ENCODE assay signal across 9 mouse cellular contexts in the genomic region with DNA sequence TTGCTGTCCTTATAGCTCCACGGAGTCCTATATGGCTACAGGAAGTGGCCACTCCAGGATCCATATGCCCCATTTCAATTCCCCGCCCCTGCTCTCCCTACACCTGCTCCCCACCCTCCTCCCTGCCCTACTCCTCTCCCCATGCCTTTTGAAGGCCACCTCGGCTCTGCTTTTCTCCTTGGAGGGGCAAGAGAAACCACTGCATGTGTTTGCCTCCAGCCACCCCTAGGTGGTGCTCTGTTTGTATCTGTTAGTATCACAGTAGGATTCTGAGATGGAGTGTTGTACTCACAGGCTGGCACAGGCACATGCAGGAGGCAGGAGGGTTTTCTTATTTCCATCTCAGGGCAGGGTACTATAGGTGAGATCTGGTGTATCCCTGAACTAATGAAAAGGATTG.
DNase-seq lines count a peak whose midpoint lies in the region; ATAC-seq and TF ChIP-seq lines count a peak whose summit lies in the region.
"Had no signal": no experiment of that assay in that cellular context is flagged by ENCODE, and none has a peak within 500 bp of the region (broad histone marks: within the 10 kb centered on the region; RNA-seq: fewer than 3 reads in every experiment).

No protein-coding gene starts in this region.

- no peak overlapping the region for H3K27ac ChIP-seq in MEL (ENCODE audit: control insufficient read depth, low read depth, low read length)
- no peak overlapping the region for H3K27ac ChIP-seq in lung, postnatal 0 days (ENCODE audit: low read length)
- H3K27ac ChIP-seq in intestine, embryonic 16.5 days (ENCODE audit: low read length) = no peak overlapping the region
- H3K27ac ChIP-seq: midbrain, embryonic 12.5 days had no signal

- no peak for TF ChIP-seq POLR2A in MEL (IDR thresholded peaks at IDR 0.05; ENCODE audit: control insufficient read depth in 1 of 2, insufficient read depth in 1 of 2, low read depth in 1 of 2, low read length in 2 of 2, poor library complexity in 1 of 2)

- peak; percentile 58 to 76 (median 61) for TF ChIP-seq CTCF in MEL (IDR thresholded peaks at IDR 0.05 in 2 of 3, conservative IDR thresholded peaks at IDR 0.05 in 1 of 3; ENCODE audit: control insufficient read depth in 1 of 3, insufficient read depth in 1 of 3, low read depth in 2 of 3, low read length in 3 of 3, poor library complexity in 1 of 3, severe bottlenecking in 1 of 3)
- TF ChIP-seq CTCF in lung, postnatal 0 days (IDR thresholded peaks at IDR 0.05) = peak; percentile 75

- ATAC-seq in lung, postnatal 0 days = no peak
- ATAC-seq in intestine, embryonic 16.5 days = no peak

- no peaks in the 10 kb centered on the region for H3K79me2 ChIP-seq in MEL (ENCODE audit: control insufficient read depth, insufficient read depth, low read length, poor library complexity)

- peaks cover 0 to 2% of the 10 kb centered on the region in 2 experiments; a peak in 2 of 4 replicates for H3K27me3 ChIP-seq in MEL (ENCODE audit: control insufficient read depth in 1 of 2, insufficient read depth in 2 of 2, low read length in 2 of 2)
- no peaks in the 10 kb centered on the region for H3K27me3 ChIP-seq in lung, postnatal 0 days (replicated peaks; ENCODE audit: insufficient read depth, low read length)
- H3K27me3 ChIP-seq in intestine, embryonic 16.5 days (replicated peaks; ENCODE audit: control insufficient read depth, insufficient read depth, low read length) = no peaks in the 10 kb centered on the region
- H3K27me3 ChIP-seq: midbrain, embryonic 12.5 days had no signal

- H3K36me3 ChIP-seq in MEL (ENCODE audit: control insufficient read depth in 1 of 2, insufficient read depth in 2 of 2, low read length in 2 of 2) = no peaks in the 10 kb centered on the region
- no peaks in the 10 kb centered on the region for H3K36me3 ChIP-seq in lung, postnatal 0 days (ENCODE audit: insufficient read depth, low read length)
- H3K36me3 ChIP-seq in intestine, embryonic 16.5 days (ENCODE audit: control insufficient read depth, insufficient read depth, low read length) = no peaks in the 10 kb centered on the region
- H3K36me3 ChIP-seq: midbrain, embryonic 12.5 days had no signal

- no peaks in the 10 kb centered on the region for H3K9me3 ChIP-seq in MEL (replicated peaks; ENCODE audit: insufficient read depth, low read length)
- H3K9me3 ChIP-seq in lung, postnatal 0 days (ENCODE audit: low read length) = no peaks in the 10 kb centered on the region
- no peaks in the 10 kb centered on the region for H3K9me3 ChIP-seq in intestine, embryonic 16.5 days (ENCODE audit: control insufficient read depth, low read length)
- H3K9me3 ChIP-seq: midbrain, embryonic 12.5 days had no signal

- H3K4me3 ChIP-seq in MEL (ENCODE audit: control insufficient read depth in 1 of 2, insufficient read depth in 1 of 2, low read depth in 2 of 2, low read length in 2 of 2) = no peak overlapping the region
- no peak overlapping the region for H3K4me3 ChIP-seq in lung, postnatal 0 days (ENCODE audit: low read depth, low read length)
- no peak overlapping the region for H3K4me3 ChIP-seq in intestine, embryonic 16.5 days (ENCODE audit: low read length)
- H3K4me3 ChIP-seq: midbrain, embryonic 12.5 days had no signal

- no peak overlapping the region for H3K9ac ChIP-seq in MEL (ENCODE audit: control insufficient read depth, low read depth, low read length, poor library complexity, severe bottlenecking)
- no peak overlapping the region for H3K9ac ChIP-seq in lung, postnatal 0 days (replicated peaks; ENCODE audit: low read depth)
- no peak overlapping the region for H3K9ac ChIP-seq in intestine, embryonic 16.5 days (ENCODE audit: low read depth, low read length)
- H3K9ac ChIP-seq: midbrain, embryonic 12.5 days had no signal

- peak; percentile 71 for TF ChIP-seq RAD21 in MEL (IDR thresholded peaks at IDR 0.05; ENCODE audit: low read depth, low read length)

- H3K4me2 ChIP-seq in lung, postnatal 0 days (replicated peaks; ENCODE audit: low read depth, low read length) = no peak overlapping the region
- H3K4me2 ChIP-seq in intestine, embryonic 16.5 days (ENCODE audit: low read depth, low read length) = no peak overlapping the region
- H3K4me2 ChIP-seq: midbrain, embryonic 12.5 days had no signal

- no peak for TF ChIP-seq EP300 in MEL (IDR thresholded peaks at IDR 0.05; ENCODE audit: low read depth in 1 of 2, low read length in 2 of 2)
- no peak for TF ChIP-seq EP300 in lung, postnatal 0 days (IDR thresholded peaks at IDR 0.05)

- WGBS in lung, postnatal 0 days = 33% methylated on average over 3 of the region's 3 CpGs
- WGBS in intestine, embryonic 16.5 days = 38% methylated on average over 3 of the region's 3 CpGs

- no peaks in the 10 kb centered on the region for H3K4me1 ChIP-seq in MEL (ENCODE audit: control insufficient read depth in 1 of 2, insufficient read depth in 2 of 2, low read length in 2 of 2)
- no peaks in the 10 kb centered on the region for H3K4me1 ChIP-seq in lung, postnatal 0 days (ENCODE audit: insufficient read depth, low read depth, low read length)
- H3K4me1 ChIP-seq in intestine, embryonic 16.5 days (ENCODE audit: control insufficient read depth, insufficient read depth, low read length) = no peaks in the 10 kb centered on the region
- H3K4me1 ChIP-seq: midbrain, embryonic 12.5 days had no signal

- peak; percentile 80 for DNase-seq in 416B (ENCODE audit: low read depth)
- DNase-seq in MEL (ENCODE audit: low read depth, low spot score) = peak; percentile 49
- peak; percentile 70 for DNase-seq in cerebellum, adult 9-10 months
- DNase-seq in frontal cortex, postnatal 25 days (ENCODE audit: low spot score in 2 of 2) = peak; percentile 56
- DNase-seq in kidney, postnatal 4 days = peak; percentile 68 to 73
- DNase-seq in lung, postnatal 0 days (ENCODE audit: low spot score) = peak; percentile 53
- DNase-seq in ovary, postnatal 36 days (ENCODE audit: low spot score) = peak; percentile 64

TF ChIP-seq in MEL, 35 proteins besides CTCF, POLR2A, EP300 and RAD21:
- TF ChIP-seq JUND (IDR thresholded peaks at IDR 0.05; ENCODE audit: low read depth, low read length) (no peak), MYB (IDR thresholded peaks at IDR 0.05; ENCODE audit: low read depth, low read length) (no peak), SMC3 (IDR thresholded peaks at IDR 0.05; ENCODE audit: low read depth, low read length) (peak; percentile 81), CHD2 (IDR thresholded peaks at IDR 0.05; ENCODE audit: low read length) (no peak), ZC3H11A (IDR thresholded peaks at IDR 0.05; ENCODE audit: low read depth, low read length) (peak; percentile 55), BHLHE40 (IDR thresholded peaks at IDR 0.05; ENCODE audit: borderline replicate concordance, low read depth, low read length) (no peak)
